Mouse (Mus musculus): Measurements from ENCODE around the gene Wwp2.

Wwp2 gene

DNA sequence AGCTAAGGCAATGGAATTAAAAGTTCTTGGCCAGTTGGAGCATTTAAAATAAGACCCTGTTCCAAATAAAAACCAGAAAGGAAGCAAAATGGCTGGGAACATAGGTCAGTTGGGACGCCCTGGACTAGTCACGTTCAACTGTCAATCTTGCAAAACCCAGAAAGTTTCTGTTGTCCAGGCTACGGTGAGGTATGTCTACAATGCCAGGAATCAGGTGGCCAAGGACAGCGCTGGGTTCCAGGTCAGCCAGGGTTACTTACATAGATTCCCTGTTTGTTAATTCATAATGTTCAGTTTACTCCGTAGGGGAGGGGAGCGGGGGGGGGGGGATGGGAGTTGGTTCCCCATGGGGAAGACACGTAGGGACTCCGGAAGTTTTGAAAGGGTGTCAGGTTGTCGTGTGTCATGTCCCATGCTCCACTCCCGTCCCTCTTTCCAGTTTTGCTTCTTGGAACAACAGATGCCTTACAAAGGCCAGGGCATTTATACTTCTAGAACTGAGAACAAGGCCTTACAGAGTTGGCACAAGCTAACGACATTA, 674 bp upstream of the Wwp2 start:
- DNase-seq (ENCODE audit: inconsistent ontology term), result peak; percentile 17

DNA sequence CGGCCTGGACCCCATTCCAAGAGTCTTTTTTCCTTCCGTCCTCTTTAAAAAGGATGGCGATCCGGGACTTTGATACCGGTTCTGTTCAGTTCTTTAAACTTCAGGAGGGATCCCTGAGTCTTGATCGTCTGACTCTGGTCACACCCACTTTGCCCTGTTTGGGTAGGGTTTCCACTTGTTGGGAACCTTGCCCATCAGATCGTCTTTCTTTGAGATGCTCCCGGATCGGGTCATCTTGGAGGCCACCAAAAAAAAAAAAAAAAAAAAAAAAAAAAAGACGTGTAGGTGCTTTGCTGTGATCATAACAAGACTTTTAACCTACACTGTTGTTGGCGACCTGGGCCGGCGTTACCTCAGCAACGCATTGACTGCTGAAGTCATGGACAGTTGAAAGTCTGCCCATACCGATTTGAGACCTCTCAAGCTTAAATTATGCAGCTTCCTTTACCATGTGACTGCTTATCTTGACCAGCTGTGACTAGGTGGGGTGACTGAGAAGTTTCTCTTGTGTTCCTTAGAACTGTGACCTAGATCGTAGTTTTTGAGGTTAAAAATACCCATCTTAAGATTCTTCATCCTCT, 766 bp downstream of the Wwp2 start:
- DNase-seq (ENCODE audit: inconsistent ontology term), result no peak

DNA sequence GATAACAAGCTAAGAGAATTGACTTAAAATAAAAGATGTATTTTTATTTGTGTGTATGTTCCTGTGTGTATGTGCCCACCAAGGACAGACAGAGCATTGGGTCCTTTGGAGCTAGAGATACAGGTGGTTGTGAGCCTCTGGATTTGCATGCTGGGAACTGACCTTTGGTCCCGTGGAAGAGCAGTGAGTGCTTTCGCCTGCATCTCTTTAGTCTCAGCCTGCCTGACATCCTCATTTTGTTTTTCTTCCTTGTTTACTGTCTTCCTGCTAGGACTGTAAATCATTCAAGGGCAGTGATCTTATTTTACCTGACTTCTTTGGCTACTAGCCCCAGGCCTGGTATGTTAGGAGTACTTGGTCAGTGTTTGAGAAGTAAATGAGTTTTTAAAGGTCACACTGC, 1.5 kb downstream of the Wwp2 start:
- no peak for DNase-seq (ENCODE audit: inconsistent ontology term)

DNA sequence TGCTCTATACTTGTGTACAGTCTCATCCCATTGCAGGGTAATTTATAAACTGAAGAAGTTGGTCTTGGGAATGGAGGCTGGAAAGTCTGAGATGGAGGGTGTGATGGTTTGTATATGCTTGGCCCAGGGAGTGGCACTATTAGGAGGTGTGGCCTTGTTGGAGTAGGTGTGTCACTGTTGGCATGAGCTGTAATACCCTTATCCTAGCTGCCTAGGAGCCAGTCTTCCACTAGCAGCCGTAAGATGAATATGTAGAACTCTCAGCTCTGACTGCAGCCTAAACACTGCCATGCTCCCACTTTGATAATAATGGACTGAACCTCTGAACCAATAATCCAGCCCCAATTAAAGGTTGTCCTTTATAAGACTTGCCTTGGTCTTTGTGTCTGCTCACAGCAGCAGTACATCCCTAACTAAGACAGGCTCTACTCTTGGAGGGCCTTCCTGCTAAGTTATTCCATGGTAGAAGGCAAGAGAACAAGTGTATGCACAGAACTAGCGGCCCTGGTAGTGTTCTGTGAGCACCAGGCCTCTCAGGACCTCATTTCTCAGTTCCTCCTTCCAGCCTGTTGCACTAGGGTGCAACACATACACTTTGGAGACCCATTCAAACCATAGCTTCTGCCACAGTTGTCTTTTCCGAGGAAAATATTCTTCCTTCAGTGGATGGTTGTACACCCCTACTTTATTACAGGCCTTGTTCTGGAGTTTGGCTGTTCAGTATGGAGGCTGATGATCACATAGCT, 3.9 kb downstream of the Wwp2 start:
- DNase-seq (ENCODE audit: inconsistent ontology term), result no peak

DNA sequence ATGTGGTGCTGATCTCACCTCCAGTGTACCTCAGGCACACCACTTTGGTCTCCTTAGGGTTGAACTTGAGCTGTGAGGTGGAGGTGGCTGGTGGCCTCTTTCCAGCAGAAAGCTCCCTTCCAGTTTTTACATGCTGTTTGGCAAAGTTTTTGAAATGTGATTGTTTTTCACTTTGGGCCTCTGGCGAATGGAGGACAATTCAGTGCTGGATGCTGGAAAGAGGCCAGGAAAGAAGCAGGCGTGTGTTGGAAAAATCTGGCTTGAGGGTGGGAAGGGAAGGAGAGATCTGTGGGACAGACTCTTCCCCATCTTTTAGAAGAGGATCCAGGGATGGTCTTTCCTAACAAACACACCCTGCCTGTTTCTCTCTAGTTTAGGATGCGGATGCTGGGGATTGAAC, 8.5 kb downstream of the Wwp2 start:
- no peak for DNase-seq (ENCODE audit: inconsistent ontology term)

DNA sequence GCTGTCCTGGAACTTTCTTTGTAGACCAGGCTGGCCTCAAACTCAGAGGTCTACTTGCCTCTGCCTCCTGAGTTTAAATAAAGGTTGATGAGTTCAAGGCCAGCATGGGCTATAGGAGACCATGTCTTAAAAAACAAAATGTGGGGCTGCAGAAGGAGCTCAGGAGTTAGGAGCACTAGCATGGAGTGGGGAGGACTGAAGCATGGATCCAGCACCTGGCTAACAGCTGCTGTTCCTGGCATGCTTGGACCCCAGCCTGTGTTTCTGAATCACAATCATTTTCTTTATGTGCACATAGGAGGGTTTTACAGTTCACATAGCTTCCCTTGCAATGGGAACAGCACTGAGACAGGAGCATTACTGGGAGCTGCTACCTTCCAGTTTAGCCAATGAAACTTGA, 11.5 kb downstream of the Wwp2 start:
- DNase-seq (ENCODE audit: inconsistent ontology term), result no peak

DNA sequence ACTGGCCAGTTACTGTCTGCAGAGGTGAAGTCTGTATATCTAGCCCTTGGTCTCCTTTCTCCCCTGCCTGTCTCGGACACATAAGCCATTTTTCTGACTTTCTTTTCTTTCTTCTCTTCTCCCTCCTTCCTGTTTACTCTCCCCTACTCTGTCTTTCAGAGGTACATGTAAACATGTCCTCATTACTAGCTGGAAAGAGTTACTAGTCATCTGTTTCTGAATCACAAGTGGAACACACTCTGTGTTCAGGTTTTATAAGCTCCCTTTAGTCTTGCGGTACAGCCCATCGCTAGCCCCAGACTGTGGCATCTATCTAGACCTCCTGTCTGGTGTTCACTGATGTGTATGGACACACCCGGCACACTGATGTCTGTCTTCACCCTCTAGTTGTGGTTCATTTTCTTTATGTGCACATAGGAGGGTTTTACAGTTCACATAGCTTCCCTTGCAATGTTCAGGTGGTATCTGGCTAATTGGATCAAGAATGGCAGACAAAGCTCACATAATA, 12.3 kb downstream of the Wwp2 start:
- DNase-seq (ENCODE audit: inconsistent ontology term), result no peak

DNA sequence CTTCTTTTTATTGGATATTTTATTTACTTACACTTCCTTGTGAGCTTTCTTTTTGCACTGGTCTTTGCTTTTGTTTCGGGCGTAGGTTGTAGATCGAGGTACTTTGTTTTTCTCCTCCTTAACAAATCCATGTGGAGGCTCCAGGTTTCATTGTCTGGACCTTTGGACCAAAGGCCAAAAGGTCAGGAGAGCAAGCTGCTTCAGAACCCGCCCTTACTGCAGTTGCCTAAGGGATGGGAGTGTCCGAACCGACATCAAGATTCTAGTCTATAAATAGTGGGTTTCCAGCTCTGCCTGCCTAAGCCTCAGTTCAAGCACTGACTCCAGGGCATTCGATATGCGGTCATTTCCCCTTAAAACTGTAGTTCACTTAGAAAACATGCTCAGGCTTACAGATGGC, 13.0 kb downstream of the Wwp2 start:
- DNase-seq (ENCODE audit: inconsistent ontology term), result no peak

DNA sequence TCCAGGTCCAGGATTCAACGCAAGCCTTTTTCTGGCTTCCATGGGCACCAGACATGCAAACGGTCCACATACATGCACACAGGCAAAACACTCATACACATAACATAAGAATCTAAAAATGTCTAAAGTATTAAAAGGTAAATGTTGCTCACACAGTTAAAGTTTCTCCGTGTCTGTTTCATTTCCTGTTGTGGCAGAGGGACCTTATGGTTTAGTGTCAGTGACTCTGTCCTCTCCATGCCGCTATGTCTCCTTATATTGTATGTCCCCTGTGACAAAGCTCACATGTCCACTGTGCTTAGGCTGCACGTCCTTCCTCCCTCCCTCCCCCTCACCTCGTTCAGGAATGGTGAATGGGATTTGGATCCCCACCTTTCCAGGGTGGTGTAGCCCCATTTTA, 13.5 kb downstream of the Wwp2 start:
- DNase-seq (ENCODE audit: inconsistent ontology term), result no peak

DNA sequence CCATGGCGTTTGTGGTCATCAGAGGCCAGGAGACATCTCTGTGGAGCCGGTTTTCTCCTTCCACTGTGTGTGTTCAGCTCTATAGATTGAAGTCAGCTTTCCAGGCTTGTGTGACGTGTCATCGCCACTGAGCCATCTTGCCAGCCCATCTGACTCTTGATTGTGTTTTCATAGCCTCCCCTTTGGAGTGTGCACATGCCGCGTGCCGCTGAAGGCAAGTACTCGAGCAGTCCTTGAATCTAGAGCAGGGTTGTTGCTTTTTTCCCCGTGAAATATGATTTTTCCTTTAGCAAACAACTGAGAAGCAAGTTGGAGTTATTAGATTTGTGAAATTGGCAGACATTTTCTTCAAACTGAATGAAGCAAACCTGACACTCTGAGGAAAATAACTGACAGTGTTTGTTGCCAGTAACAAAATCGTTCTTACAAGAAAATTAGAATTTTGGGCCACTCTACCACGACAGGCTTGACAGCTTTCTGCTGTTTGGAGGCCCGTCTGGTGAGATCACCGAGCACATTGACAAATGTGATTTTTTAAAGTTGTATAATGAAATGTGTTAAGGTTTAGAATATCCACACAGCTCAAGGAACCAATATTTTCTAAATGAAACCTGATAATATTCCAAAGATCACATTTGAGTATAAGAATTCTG, 15.4 kb downstream of the Wwp2 start:
- no peak for DNase-seq (ENCODE audit: inconsistent ontology term)

DNA sequence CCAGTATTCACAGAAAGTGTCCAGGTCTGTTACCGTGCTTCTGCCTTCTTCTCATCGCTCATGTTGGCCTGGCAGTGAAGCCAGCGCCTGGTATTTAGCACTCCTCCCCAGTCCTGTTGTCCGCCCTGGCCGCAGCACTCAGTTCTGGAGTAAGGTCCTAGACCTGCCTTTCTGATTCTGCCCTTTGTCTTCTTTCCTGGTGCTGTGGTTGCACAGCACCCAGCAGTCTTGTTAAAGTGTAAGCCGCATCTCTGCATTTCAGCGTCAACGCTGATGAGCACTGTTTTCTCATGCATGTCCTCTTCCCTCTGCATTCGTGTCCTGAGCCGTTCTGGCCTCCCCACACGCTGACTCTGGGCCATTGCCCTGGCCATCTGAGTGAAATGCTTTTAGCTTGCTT, 17.2 kb downstream of the Wwp2 start:
- no peak for DNase-seq (ENCODE audit: inconsistent ontology term)

DNA sequence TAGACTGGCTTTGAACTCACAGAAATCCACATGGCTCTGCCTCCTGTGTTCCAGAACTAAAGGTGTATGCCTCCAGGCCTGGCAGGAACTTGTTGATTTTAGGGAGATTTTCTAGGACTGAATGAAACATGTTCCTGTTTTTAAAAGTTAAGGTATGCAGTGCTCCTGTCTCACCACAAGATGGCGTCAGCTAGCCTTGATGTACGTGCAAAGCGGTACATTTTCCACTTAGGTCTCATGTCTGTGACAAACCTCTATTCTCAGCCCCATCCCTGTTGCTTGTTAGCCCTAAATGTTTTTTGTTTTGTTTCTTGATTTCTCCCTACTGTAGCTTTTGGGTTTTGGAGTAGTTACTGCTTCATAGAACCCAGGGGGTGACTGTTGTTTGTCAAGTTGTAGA, 19.1 kb downstream of the Wwp2 start:
- DNase-seq (ENCODE audit: inconsistent ontology term), result no peak

DNA sequence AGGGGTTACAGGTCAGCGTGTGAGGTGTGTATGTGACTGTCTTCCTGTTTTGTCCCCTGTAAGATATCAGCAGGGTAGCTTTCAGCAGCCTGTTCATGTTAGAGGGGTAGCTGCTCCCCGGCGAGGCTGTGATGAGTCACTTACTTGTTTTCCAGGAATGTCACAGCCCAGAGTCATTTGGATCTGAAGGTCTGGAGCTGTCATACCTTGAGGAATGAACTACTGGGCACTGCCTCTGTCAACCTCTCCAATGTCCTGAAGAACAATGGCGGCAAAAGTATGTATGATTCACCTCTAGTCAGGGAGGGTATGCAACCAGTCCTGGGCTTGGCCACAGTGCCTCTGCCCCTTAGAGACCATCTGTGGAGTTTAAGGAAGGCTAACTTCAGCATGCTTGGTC, 21.6 kb downstream of the Wwp2 start:
- peak; percentile 65 for DNase-seq (ENCODE audit: inconsistent ontology term)

DNA sequence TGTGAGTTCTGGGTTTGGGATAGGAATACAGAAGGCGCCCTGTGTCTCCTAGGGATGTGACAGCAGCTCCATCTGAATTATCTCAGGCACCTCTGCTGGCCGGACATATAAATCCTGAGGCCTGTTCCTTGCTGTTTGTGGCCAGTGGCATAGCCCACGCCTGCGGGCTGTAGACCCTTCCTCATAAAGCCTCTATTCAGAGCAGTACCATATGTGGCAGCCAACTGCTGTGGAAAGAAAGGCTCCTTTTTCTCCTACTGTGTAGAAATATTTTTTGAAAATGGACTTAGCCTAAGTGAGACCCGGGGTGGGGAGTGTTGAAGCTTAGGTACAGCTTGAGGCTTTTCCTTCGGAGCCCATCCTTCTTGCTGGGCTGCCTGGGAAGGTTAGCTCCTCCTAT, 22.1 kb downstream of the Wwp2 start:
- no peak for DNase-seq (ENCODE audit: inconsistent ontology term)

DNA sequence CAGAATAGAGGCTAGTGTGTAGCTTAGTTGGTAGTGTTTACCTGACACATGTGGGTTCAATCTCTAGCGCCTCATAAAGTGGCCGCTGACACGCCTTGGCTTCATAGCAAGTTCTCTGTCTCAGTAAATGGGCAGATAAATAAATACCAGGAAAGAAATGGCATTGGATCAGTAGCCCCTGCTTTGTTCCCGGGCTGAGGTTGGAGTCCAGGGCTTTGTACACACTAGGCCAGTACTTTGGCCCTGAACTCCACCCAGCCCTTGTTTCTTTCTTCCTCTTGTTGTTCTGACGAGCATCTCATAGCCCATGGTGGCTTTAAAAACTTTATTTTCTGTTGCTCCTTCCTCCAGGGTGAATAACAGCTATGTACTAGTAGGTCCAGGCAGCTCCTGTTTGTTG, 26.3 kb downstream of the Wwp2 start:
- no peak for DNase-seq (ENCODE audit: inconsistent ontology term)

DNA sequence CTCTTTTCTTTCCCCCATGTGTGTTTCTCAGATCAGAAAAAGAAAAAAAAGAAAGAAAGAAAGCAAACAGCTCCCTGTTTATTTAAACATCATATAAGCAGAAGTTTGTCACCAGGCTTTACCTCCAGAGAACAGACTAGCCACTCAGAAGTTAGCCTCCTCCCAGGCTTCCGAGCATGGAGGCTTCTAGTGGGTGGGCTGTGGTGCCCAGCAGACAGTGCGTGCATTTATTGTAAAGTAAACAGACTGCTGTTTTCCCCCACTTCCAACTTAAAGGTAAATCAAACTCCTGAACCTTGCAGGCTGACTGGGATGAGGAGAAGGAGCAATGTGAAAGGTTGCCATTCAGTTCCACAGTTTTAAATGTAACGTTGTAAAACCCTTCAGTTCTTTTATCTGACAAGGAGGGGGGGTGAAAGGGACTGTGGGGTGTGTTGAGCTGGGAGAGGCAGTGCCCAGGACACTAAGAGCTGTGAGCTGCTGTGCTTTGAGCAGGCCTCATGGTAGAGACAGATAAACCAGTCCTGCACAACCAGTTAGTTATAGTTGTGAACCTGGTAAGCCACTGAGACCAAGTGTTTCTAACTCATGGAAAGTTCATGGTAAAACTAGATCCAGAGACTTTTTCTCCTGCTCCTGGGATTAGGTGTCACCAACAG, 29.3 kb downstream of the Wwp2 start:
- no peak for DNase-seq (ENCODE audit: inconsistent ontology term)

DNA sequence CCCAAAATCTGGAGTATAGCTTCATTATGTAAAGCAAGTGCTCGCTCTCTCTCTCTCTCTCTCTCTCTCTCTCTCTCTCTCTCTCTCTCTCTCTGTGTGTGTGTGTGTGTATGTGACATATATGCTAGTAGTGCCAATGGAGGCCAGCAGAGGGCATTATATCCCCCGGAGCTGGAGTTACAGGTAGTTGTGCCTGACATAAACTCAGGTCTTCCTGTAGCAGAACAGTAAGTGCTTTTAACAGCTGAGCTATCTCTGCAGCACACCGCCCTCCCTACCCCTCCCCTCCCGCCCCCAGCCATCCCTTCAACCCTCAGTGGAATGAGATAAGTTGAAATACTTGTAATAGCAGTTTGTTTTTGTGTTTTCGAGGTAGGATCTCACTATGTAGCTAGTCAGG, 30.5 kb downstream of the Wwp2 start:
- DNase-seq (ENCODE audit: inconsistent ontology term), result no peak

DNA sequence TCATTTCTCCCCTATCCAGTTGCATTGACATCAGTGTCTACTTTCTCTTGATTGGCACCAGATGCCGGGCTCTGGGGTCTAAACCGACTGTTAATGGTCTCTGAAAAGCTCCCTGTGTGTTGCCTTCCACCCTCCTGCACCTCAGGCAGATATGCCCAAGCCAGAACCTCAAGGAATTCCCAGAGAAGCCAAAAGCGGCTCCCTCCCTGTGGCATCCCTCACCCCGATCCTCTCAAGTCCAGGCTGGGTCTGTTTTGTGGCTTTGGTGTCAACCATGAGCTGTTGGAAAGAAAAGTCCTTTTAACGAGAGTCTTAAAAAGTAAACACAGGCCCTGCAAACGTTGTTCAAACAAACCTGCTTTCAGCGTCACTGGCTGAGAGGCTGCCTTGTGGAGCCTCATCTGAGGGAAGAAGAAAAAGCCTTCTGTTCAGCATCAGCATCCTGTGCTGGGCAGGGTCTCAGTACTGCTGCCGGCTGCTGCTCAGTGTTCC, 32.7 kb downstream of the Wwp2 start:
- peak; percentile 25 for DNase-seq (ENCODE audit: inconsistent ontology term)

DNA sequence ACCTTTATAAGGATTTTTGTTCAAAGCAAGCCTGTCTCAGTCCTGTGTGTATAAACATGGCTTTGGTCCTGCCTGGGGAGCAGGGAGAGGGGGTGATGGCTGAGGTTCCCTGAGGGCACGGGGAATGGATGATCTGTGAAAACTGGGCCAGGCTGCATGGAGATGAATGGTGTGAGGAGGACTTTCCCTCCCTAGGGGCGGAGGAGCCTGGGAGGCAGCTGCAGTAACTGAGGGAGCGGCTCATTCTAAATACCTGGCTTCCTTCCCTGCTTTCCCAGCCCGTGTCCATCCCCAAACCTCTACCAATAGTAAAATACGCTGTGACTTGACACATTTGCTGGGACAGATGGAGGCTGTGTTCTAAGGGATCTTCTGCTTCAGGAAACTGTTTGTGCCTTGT, 34.1 kb downstream of the Wwp2 start:
- DNase-seq (ENCODE audit: inconsistent ontology term), result peak; percentile 31

DNA sequence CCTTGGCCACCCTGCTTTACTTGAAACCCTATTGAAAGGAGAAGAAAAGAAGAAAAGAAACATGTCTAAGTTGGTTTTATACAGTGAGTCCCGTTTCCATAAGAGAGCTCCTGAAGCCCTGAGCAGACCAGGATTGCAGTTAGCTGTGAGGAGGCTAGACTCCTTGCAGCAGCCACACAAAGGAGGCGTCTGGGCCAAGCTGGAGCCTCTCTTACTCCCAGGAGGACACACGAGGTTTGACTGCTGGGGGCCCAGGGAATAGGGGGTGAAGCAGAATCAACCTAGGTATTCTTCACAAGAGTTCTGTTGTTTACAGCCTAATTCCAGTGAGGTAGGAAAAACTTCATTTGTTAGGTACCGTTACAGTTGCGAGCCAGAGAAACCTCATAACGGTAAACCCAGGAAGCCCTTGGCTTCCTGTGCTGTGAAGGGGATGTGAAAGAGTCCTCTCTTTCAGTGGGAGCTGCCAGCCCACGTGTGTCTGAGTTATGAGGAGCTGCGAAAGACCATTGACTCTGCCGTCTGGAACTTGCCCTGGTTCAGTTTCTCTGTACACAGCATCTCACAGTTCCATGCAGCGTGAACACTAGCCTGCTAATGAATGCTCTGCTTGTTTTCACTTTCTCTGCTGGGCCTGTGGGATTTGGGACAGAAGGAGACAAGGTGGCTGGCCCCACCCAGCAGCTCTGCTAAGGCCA, 36.4 kb downstream of the Wwp2 start:
- DNase-seq (ENCODE audit: inconsistent ontology term), result peak; percentile 58

DNA sequence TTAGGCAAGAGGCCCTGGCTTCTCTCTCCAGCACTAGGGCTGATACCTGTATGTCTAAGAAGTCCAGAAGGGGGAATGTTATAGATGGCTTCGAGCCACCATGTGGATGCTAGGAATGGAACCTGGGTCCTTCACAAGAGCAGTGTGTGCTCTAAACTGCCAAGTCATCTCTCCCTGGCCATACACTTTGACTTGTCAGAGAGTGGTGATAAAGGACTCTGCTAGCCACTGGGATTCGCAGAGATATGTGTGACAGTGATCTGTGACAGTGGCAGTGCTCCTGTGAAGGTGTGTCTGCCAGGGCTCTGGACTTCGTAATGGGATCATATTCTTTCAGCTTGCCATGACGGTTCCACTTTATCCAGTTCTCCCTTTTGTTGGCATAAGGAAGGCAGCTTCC, 37.2 kb downstream of the Wwp2 start:
- DNase-seq (ENCODE audit: inconsistent ontology term), result no peak

DNA sequence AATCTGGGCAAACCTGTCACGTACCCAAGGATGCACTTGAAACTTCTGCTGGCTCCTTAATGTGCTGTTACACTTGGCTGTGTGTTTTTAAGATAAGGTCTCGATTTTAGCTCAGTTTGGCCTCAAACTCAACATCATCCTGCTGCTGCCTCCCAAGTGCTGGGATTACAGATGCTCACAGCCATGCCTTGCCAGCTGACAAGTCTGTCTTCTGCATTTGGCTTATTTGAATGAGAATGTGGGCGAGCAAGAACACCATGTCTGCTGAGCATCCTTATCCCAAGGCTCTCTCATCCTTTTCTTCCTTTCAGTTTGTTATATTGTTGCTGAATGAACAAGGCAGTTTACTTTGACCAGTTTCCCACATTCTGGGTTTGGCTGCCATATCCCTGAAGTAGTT, 39.4 kb downstream of the Wwp2 start:
- DNase-seq (ENCODE audit: inconsistent ontology term), result no peak

Data from Muller cell, postnatal 12 days (primary cell).